Mouse (Mus musculus) MEL (cell line): Measurements from ENCODE around the gene Trp53tg5. TPM values are rescaled to one million over a fixed set of nuclear protein-coding genes. Genes with fewer than 3 reads are reported as not detected.

Source experiments
- DNase-seq: peaks from one replicate; pipeline ENCODE4 v3.0.0; 2011; ENCODE audit warnings: low read depth, low spot score
- H3K27ac ChIP-seq: 2 replicates; pipeline ENCODE4 v1.5.1; 2012; ENCODE audit warnings: low read depth, mild to moderate bottlenecking, control low read depth, low read length, moderate library complexity; ENCODE audit not compliant: control insufficient read depth
- H3K27me3 ChIP-seq, 2 experiments: fragments of 150-350 bp in 1 of 2; sonication (generic) in 1 of 2; 2 replicates each; pipeline ENCODE4 v1.6.1; 2012; ENCODE audit warnings: low read length in 2 of 2, mild to moderate bottlenecking in 2 of 2, improper control_type of control experiment in 1 of 2, moderate library complexity in 1 of 2; ENCODE audit not compliant: insufficient read depth in 2 of 2, control insufficient read depth in 1 of 2
- H3K36me3 ChIP-seq, 2 experiments: 2 replicates each; pipeline ENCODE4 v1.6.1; 2012 to 2014; ENCODE audit warnings: low read length in 2 of 2, improper control_type of control experiment in 1 of 2, inconsistent platforms in 1 of 2, mild to moderate bottlenecking in 1 of 2; ENCODE audit not compliant: insufficient read depth in 2 of 2, control insufficient read depth in 1 of 2
- H3K4me1 ChIP-seq, 2 experiments: fragments of 150-350 bp in 1 of 2; sonication (generic) in 1 of 2; 2 replicates each; pipeline ENCODE4 v1.6.1; 2012; ENCODE audit warnings: low read length in 2 of 2, improper control_type of control experiment in 1 of 2, mild to moderate bottlenecking in 1 of 2; ENCODE audit not compliant: insufficient read depth in 2 of 2, control insufficient read depth in 1 of 2
- H3K4me3 ChIP-seq, 2 experiments: fragments of 150-350 bp in 1 of 2; sonication (generic) in 1 of 2; 2 replicates each; pipeline ENCODE4 v1.5.1; 2012; ENCODE audit warnings: low read depth in 2 of 2, low read length in 2 of 2, mild to moderate bottlenecking in 2 of 2, moderate library complexity in 2 of 2, control low read depth in 1 of 2, improper control_type of control experiment in 1 of 2; ENCODE audit not compliant: control insufficient read depth in 1 of 2, insufficient read depth in 1 of 2
- H3K79me2 ChIP-seq: 2 replicates; pipeline ENCODE4 v1.6.1; 2012; ENCODE audit warnings: mild to moderate bottlenecking, low read length, moderate library complexity; ENCODE audit not compliant: control insufficient read depth, poor library complexity, insufficient read depth
- H3K9ac ChIP-seq: 2 replicates; pipeline ENCODE4 v1.6.1; 2012; ENCODE audit warnings: low read depth, mild to moderate bottlenecking, control low read depth, low read length, moderate library complexity; ENCODE audit not compliant: control insufficient read depth, poor library complexity, severe bottlenecking
- H3K9me3 ChIP-seq: fragments of 150-350 bp; sonication (generic); replicated peaks from 2 replicates; pipeline ENCODE4 v1.6.1; 2012; ENCODE audit warnings: mild to moderate bottlenecking, low read length, improper control_type of control experiment, moderate library complexity; ENCODE audit not compliant: insufficient read depth
- CHD1 ChIP-seq: IDR thresholded peaks from 2 replicates; pipeline ENCODE4 v1.6.1; 2012; ENCODE audit warnings: low read depth, mild to moderate bottlenecking, inconsistent platforms, low read length, improper control_type of control experiment
- EP300 ChIP-seq, 2 experiments: IDR thresholded peaks; 2 replicates each; pipeline ENCODE4 v1.6.1; 2011; ENCODE audit warnings: improper control_type of control experiment in 2 of 2, low read length in 2 of 2, low read depth in 1 of 2, mild to moderate bottlenecking in 1 of 2
- GABPA ChIP-seq: IDR thresholded peaks from 2 replicates; pipeline ENCODE4 v1.6.1; 2012; ENCODE audit warnings: low read depth, mild to moderate bottlenecking, inconsistent platforms, low read length, improper control_type of control experiment, moderate library complexity
- MAZ ChIP-seq: IDR thresholded peaks from 2 replicates; pipeline ENCODE4 v1.6.1; 2012; ENCODE audit warnings: low read depth, mild to moderate bottlenecking, inconsistent platforms, low read length, improper control_type of control experiment
- MEF2A ChIP-seq: IDR thresholded peaks from 2 replicates; pipeline ENCODE4 v1.6.1; 2014; ENCODE audit warnings: low read depth, mild to moderate bottlenecking, inconsistent platforms, low read length, improper control_type of control experiment; ENCODE audit not compliant: poor library complexity, insufficient replicate concordance, severe bottlenecking; ENCODE audit errors: extremely low read depth
- MYC ChIP-seq: IDR thresholded peaks from 2 replicates; pipeline ENCODE4 v1.6.1; 2011; ENCODE audit warnings: low read depth, mild to moderate bottlenecking, low read length, improper control_type of control experiment, moderate library complexity
- NELFE ChIP-seq: IDR thresholded peaks from 2 replicates; pipeline ENCODE4 v1.6.1; 2011; ENCODE audit warnings: low read depth, low read length, improper control_type of control experiment
- NRF1 ChIP-seq: IDR thresholded peaks from 2 replicates; pipeline ENCODE4 v1.6.1; 2014; ENCODE audit warnings: low read depth, mild to moderate bottlenecking, inconsistent platforms, low read length, improper control_type of control experiment, moderate library complexity; ENCODE audit not compliant: poor library complexity, insufficient read depth, severe bottlenecking
- POLR2A ChIP-seq, 2 experiments: IDR thresholded peaks; 2 replicates each; pipeline ENCODE4 v1.6.1; 2011 to 2012; ENCODE audit warnings: low read length in 2 of 2, mild to moderate bottlenecking in 2 of 2, control low read depth in 1 of 2, improper control_type of control experiment in 1 of 2, low read depth in 1 of 2, moderate library complexity in 1 of 2; ENCODE audit not compliant: control insufficient read depth in 1 of 2, insufficient read depth in 1 of 2, poor library complexity in 1 of 2
- RAD21 ChIP-seq: IDR thresholded peaks from 2 replicates; pipeline ENCODE4 v1.6.1; 2011; ENCODE audit warnings: mild to moderate bottlenecking, low read depth, low read length, improper control_type of control experiment
- SIN3A ChIP-seq: IDR thresholded peaks from 2 replicates; pipeline ENCODE4 v1.6.1; 2012; ENCODE audit warnings: low read length, improper control_type of control experiment, inconsistent platforms
- SMC3 ChIP-seq: IDR thresholded peaks from 2 replicates; pipeline ENCODE4 v1.6.1; 2011; ENCODE audit warnings: low read depth, low read length, improper control_type of control experiment
- TAL1 ChIP-seq: IDR thresholded peaks from 2 replicates; pipeline ENCODE4 v1.6.1; 2012; ENCODE audit warnings: mild to moderate bottlenecking, inconsistent platforms, low read length, moderate library complexity, mixed read lengths
- TCF12 ChIP-seq: IDR thresholded peaks from 2 replicates; pipeline ENCODE4 v1.6.1; 2014; ENCODE audit warnings: low read depth, mild to moderate bottlenecking, inconsistent platforms, low read length, improper control_type of control experiment, moderate library complexity
- UBTF ChIP-seq: IDR thresholded peaks from 2 replicates; pipeline ENCODE4 v1.6.1; 2012; ENCODE audit warnings: low read depth, mild to moderate bottlenecking, inconsistent platforms, low read length, improper control_type of control experiment, moderate library complexity, borderline replicate concordance; ENCODE audit not compliant: insufficient read depth
- USF1 ChIP-seq: IDR thresholded peaks from 2 replicates; pipeline ENCODE4 v1.6.1; 2014; ENCODE audit warnings: low read depth, mild to moderate bottlenecking, inconsistent platforms, low read length, improper control_type of control experiment, moderate library complexity
- USF2 ChIP-seq, 2 experiments: IDR thresholded peaks; 2 replicates each; pipeline ENCODE4 v1.6.1; 2011 to 2012; ENCODE audit warnings: improper control_type of control experiment in 2 of 2, low read length in 2 of 2, borderline replicate concordance in 1 of 2, inconsistent platforms in 1 of 2, low read depth in 1 of 2, mild to moderate bottlenecking in 1 of 2; ENCODE audit not compliant: insufficient read depth in 1 of 2
- ZNF384 ChIP-seq: IDR thresholded peaks from 2 replicates; pipeline ENCODE4 v1.6.1; 2012; ENCODE audit warnings: low read depth, mild to moderate bottlenecking, inconsistent platforms, low read length, improper control_type of control experiment
- polyA plus RNA-seq, 2 experiments: library from polyadenylated mRNA; stranded (reverse) in 1 of 2; unstranded in 1 of 2; fragments of >175 nt in 1 of 2; fragments of >200 nt in 1 of 2; gene quantifications; 2 replicates each; pipeline versions ENCODE4 v1.2.1 to v1.2.4; 2012; ENCODE audit warnings: low replicate concordance in 2 of 2, low read depth in 1 of 2; ENCODE audit not compliant: insufficient read length in 2 of 2, insufficient read depth in 1 of 2, missing spikeins in 1 of 2
- total RNA-seq: library from RNA; depleted of rRNA; stranded (reverse); fragments of 300-350 nt; gene quantifications from 2 replicates; pipeline ENCODE4 v1.2.3, GENCODE M21; 2012

Trp53tg5 gene
- total and polyA plus RNA-seq, 3 experiments: 0.13 TPM; not detected in 2

GRCm38 (mm10) chr2:164457942-164458341, 15.6 kb downstream of the Trp53tg5 start:
- no peak for DNase-seq
- H3K9ac ChIP-seq: no peak overlapping the region
- H3K36me3 ChIP-seq: peaks cover 0 to 9% of the 10 kb centered on the region in 2 experiments; a peak in 2 of 4 replicates
- peaks cover 19% of the 10 kb centered on the region for H3K79me2 ChIP-seq
- no peak for TF ChIP-seq TCF12
- TF ChIP-seq POLR2A (IDR thresholded peaks at IDR 0.05; ENCODE audit: control insufficient read depth in 1 of 2, insufficient read depth in 1 of 2, low read depth in 1 of 2, low read length in 2 of 2, poor library complexity in 1 of 2): no peak
- TF ChIP-seq TAL1: no peak
- TF ChIP-seq SIN3A: no peak
- no peak for TF ChIP-seq GABPA
- no peak for TF ChIP-seq MEF2A
- peak; percentile 41; the same call in 1 of the 2 replicates for TF ChIP-seq USF1
- no peak for TF ChIP-seq USF2 (IDR thresholded peaks at IDR 0.05; ENCODE audit: borderline replicate concordance in 1 of 2, insufficient read depth in 1 of 2, low read depth in 1 of 2, low read length in 2 of 2)
- H3K9me3 ChIP-seq: no peaks in the 10 kb centered on the region
- peaks cover 7 to 12% of the 10 kb centered on the region in 2 experiments; a peak in 3 of 4 replicates for H3K27me3 ChIP-seq
- H3K4me3 ChIP-seq: no peak overlapping the region
- H3K4me1 ChIP-seq: peaks cover 3 to 8% of the 10 kb centered on the region in 2 experiments; a peak in 2 of 4 replicates
- no peak overlapping the region for H3K27ac ChIP-seq

GRCm38 (mm10) chr2:164456864-164457300, 16.6 kb downstream of the Trp53tg5 start, which contains the start of gene Sys1:
TSS of gene Sys1 (plus strand) at chr2:164456964.
- H3K4me3 ChIP-seq: no peak within 1 kb of the TSS
- H3K9me3 ChIP-seq: no peaks in the 10 kb centered on the region
- no peak for TF ChIP-seq TCF12
- no peak for TF ChIP-seq ZNF384
- no peak for TF ChIP-seq EP300 (IDR thresholded peaks at IDR 0.05; ENCODE audit: low read depth in 1 of 2, low read length in 2 of 2)
- TF ChIP-seq RAD21: no peak
- no peak for TF ChIP-seq SMC3
- no peak for TF ChIP-seq NRF1
- TF ChIP-seq CHD1: no peak
- TF ChIP-seq MYC: no peak
- no peak for TF ChIP-seq NELFE
- TF ChIP-seq MAZ: no peak
- no peak for TF ChIP-seq TAL1
- no peak for TF ChIP-seq UBTF
- peaks cover 10% of the 10 kb centered on the region for H3K79me2 ChIP-seq
- peaks cover 0 to under 1% of the 10 kb centered on the region in 2 experiments; a peak in 1 of 4 replicates for H3K36me3 ChIP-seq
- no peak within 1 kb of the TSS for H3K27ac ChIP-seq
- peaks cover 7 to 13% of the 10 kb centered on the region in 2 experiments; a peak in 3 of 4 replicates for H3K27me3 ChIP-seq
- H3K4me1 ChIP-seq: peaks cover 2 to 3% of the 10 kb centered on the region in 2 experiments; a peak in 1 of 4 replicates
- no peak for DNase-seq
- no peak within 1 kb of the TSS for H3K9ac ChIP-seq
